Mouse (Mus musculus) lung, adult 2 months (tissue): ENCODE measurements around the gene Ccl6.

Source experiments
- CTCF ChIP-seq: fragments of 200-500 bp; IDR thresholded peaks from 2 replicates; pipeline ENCODE4 v1.5.1; 2011; ENCODE audit warnings: mild to moderate bottlenecking, low read length, control low read depth; ENCODE audit not compliant: insufficient read depth
- POLR2A ChIP-seq: fragments of 200-500 bp; IDR thresholded peaks from 2 replicates; pipeline ENCODE4 v1.6.1; 2011; ENCODE audit warnings: low read depth, mild to moderate bottlenecking, control low read depth, low read length, borderline replicate concordance; ENCODE audit errors: extremely low read depth

- TF ChIP-seq CTCF (no peak), POLR2A (no peak)
Measured at GRCm38 (mm10) chr11:83581626-83582610, 11.0 kb downstream of the Ccl6 start.
